Mouse (Mus musculus) myocyte (in vitro differentiated cells): ENCODE measurements around the gene Smarca4.

Source experiments
- MAX ChIP-seq: IDR thresholded peaks from one replicate; pipeline ENCODE4 v1.6.1; 2011; ENCODE audit warnings: low read depth, mild to moderate bottlenecking, control low read depth
- POLR2AphosphoS2 ChIP-seq: IDR thresholded peaks from one replicate; pipeline ENCODE4 v1.6.1; 2011; ENCODE audit warnings: low read depth, control low read depth; ENCODE audit not compliant: insufficient read length
- USF1 ChIP-seq: IDR thresholded peaks from one replicate; pipeline ENCODE4 v1.6.1; 2011; ENCODE audit warnings: low read depth, mild to moderate bottlenecking, control low read depth, moderate library complexity

DNA sequence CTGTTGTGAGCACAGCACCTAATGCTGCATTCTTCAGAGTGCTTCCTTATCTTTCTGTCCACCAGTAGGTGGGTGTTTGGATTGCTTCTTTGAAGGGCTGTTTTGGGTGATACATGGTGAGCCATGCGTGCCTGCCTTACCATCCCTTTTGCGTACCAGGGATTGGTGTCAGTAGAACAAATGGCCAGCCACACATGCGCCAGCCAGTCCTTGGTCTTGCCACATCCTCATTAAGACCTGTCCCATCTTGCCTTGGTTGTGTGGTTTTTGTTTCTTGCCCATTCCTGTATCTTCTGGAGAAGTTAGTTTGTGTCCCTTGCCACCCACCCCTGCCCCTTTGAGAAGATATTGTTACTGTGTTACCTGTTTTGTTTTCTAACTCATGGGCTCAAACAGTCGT is 64.5 kb downstream of the Smarca4 start:
- no peak for TF ChIP-seq USF1
- TF ChIP-seq POLR2AphosphoS2 = no peak
- TF ChIP-seq MAX = no peak
